Comparison of ENCODE assay signal across 19 mouse cellular contexts in the genomic region with DNA sequence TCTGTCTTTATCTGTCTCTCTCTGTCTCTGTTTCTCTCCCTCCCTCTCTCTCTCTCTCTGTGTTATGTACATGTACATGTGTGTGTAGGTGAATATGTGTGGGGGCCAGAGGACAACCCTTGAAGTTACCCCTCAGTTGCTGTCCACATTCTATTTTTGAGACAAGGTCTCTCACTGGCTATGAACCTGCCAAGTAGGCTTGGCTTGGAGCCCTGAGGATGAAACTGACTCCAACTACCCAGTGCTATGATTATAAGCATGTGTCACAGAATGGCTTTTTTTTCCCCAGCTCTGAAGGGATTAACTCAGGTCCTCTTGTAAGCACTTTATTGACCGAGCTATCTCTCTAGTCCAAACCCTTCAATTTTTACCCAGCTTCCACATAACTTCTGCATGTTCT.
DNase-seq lines count a peak whose midpoint lies in the region; ATAC-seq lines count a peak whose summit lies in the region.
"Had no signal": no experiment of that assay in that cellular context is flagged by ENCODE, and none has a peak within 500 bp of the region (broad histone marks: within the 10 kb centered on the region; RNA-seq: fewer than 3 reads in every experiment).

No protein-coding gene starts in this region.

- intact Hi-C loops in left cerebral cortex, postnatal 4 days (cut with DNase I), result no loop called here

- no peak overlapping the region for H3K9ac ChIP-seq in kidney, embryonic 14.5 days (ENCODE audit: low read depth, low read length)
- H3K9ac ChIP-seq: heart, embryonic 15.5 days; liver, embryonic 12.5 days; lung, embryonic 15.5 days; stomach, embryonic 15.5 days had no signal

- H3K4me3 ChIP-seq in kidney, embryonic 14.5 days (ENCODE audit: low read length), result no peak overlapping the region
- H3K4me3 ChIP-seq: heart, embryonic 15.5 days; liver, embryonic 12.5 days; lung, embryonic 15.5 days; stomach, embryonic 15.5 days had no signal

- H3K4me1 ChIP-seq in kidney, embryonic 14.5 days (ENCODE audit: control insufficient read depth, insufficient read depth, low read length), result no peaks in the 10 kb centered on the region
- H3K4me1 ChIP-seq: liver, embryonic 12.5 days; lung, embryonic 15.5 days; stomach, embryonic 15.5 days had no signal

- DNase-seq in cerebellum, postnatal 25 days, result peak; percentile 40 to 62
- no peak for DNase-seq in cerebellum, adult 18-20 months
- peak; percentile 42 for DNase-seq in left cerebral cortex, postnatal 4 days
- no peak for DNase-seq in left cerebral cortex, adult 8-10 months (ENCODE audit: low spot score in 2 of 2)
- DNase-seq in gastrocnemius, postnatal 25 days, result peak; percentile 14
- DNase-seq in spleen, adult 12 weeks (ENCODE audit: low spot score), result no peak
- DNase-seq: kidney, adult 11 months; kidney, postnatal 10 days; spleen, adult 18-20 months; thymus, adult 2 months had no signal

- no peaks in the 10 kb centered on the region for H3K27me3 ChIP-seq in kidney, embryonic 14.5 days (ENCODE audit: control insufficient read depth, insufficient read depth, low read length)
- H3K27me3 ChIP-seq: heart, embryonic 15.5 days; liver, embryonic 12.5 days; lung, embryonic 15.5 days; stomach, embryonic 15.5 days had no signal

- H3K36me3 ChIP-seq in kidney, embryonic 14.5 days (ENCODE audit: control insufficient read depth, insufficient read depth, low read length), result no peaks in the 10 kb centered on the region
- H3K36me3 ChIP-seq: heart, embryonic 15.5 days; liver, embryonic 12.5 days; lung, embryonic 15.5 days; stomach, embryonic 15.5 days had no signal

- no peak overlapping the region for H3K27ac ChIP-seq in kidney, embryonic 14.5 days (ENCODE audit: low read depth, low read length)
- H3K27ac ChIP-seq: heart, embryonic 15.5 days; hindbrain, postnatal 0 days; liver, embryonic 12.5 days; lung, embryonic 15.5 days; stomach, embryonic 15.5 days had no signal

- WGBS in kidney, embryonic 14.5 days, result 90% methylated on average over 1 of the region's 1 CpGs

- no peaks in the 10 kb centered on the region for H3K9me3 ChIP-seq in kidney, embryonic 14.5 days (ENCODE audit: control insufficient read depth, low read length)
- H3K9me3 ChIP-seq: heart, embryonic 15.5 days; liver, embryonic 12.5 days; lung, embryonic 15.5 days; stomach, embryonic 15.5 days had no signal

- ATAC-seq in kidney, embryonic 14.5 days (ENCODE audit: low FRiP score, low TSS enrichment), result no peak
- ATAC-seq: forebrain, embryonic 14.5 days; hindbrain, postnatal 0 days; liver, embryonic 12.5 days; midbrain, embryonic 16.5 days; Patski had no signal

- no peak overlapping the region for H3K4me2 ChIP-seq in kidney, embryonic 14.5 days (replicated peaks; ENCODE audit: low read depth, low read length)
- H3K4me2 ChIP-seq: heart, embryonic 15.5 days; liver, embryonic 12.5 days; lung, embryonic 15.5 days; stomach, embryonic 15.5 days had no signal

Comparison
In these comparisons a context has a peak if more than half of its experiments do, and no peak if none do; other contexts are left out.
1. DNase-seq: peak in cerebellum, postnatal 25 days (2 of 2), left cerebral cortex, postnatal 4 days (single experiment) and gastrocnemius, postnatal 25 days (single experiment); none in cerebellum, adult 18-20 months (0 of 2), left cerebral cortex, adult 8-10 months (0 of 2) and spleen, adult 12 weeks (single experiment).